Mouse (Mus musculus) cerebellum, postnatal 36 days (tissue): ENCODE measurements at regions not wholly inside any gene's neighbourhood (a gene's known extent, or its start where the extent isn't known, plus 50 kb on each side); places are given as distances from the start of the nearest gene placed in this dataset.

Experiments
- DNase-seq, 2 experiments: peaks; one replicate each; pipeline ENCODE4 v3.0.0; 2021 to 2022; ENCODE audit warnings: mixed read lengths in 2 of 2

- DNase-seq = no peak
Measured at GRCm38 (mm10) chr12:36748345-36748744, 360.0 kb upstream of the Meox2 start.

- DNase-seq = no peak
Measured at GRCm38 (mm10) chr12:36765315-36766058, 342.9 kb upstream of the Meox2 start.

GRCm38 (mm10) chr12:36766167-36766566, 342.2 kb upstream of the Meox2 start:
- DNase-seq = no peak

- DNase-seq = no peak
Measured at GRCm38 (mm10) chr12:36780761-36781160, 327.6 kb upstream of the Meox2 start.

GRCm38 (mm10) chr12:36790866-36791265, 317.5 kb upstream of the Meox2 start:
- no peak for DNase-seq

- DNase-seq = no peak
Measured at GRCm38 (mm10) chr12:36791430-36791829, 316.9 kb upstream of the Meox2 start.

GRCm38 (mm10) chr12:36792205-36792604, 316.1 kb upstream of the Meox2 start:
- DNase-seq = no peak

GRCm38 (mm10) chr12:36793799-36794198, 314.5 kb upstream of the Meox2 start:
- DNase-seq = no peak

GRCm38 (mm10) chr12:36796201-36796600, 312.1 kb upstream of the Meox2 start:
- no peak for DNase-seq

- no peak for DNase-seq
Measured at GRCm38 (mm10) chr12:36817938-36818337, 290.4 kb upstream of the Meox2 start.

GRCm38 (mm10) chr12:36818852-36819251, 289.5 kb upstream of the Meox2 start:
- no peak for DNase-seq

- DNase-seq = no peak
Measured at GRCm38 (mm10) chr12:36826766-36827165, 281.6 kb upstream of the Meox2 start.

- no peak for DNase-seq
Measured at GRCm38 (mm10) chr12:36831307-36831997, 276.9 kb upstream of the Meox2 start.

GRCm38 (mm10) chr12:36842957-36843356, 265.4 kb upstream of the Meox2 start:
- no peak for DNase-seq

GRCm38 (mm10) chr12:36845130-36845529, 263.2 kb upstream of the Meox2 start:
- DNase-seq = no peak

- DNase-seq = no peak
Measured at GRCm38 (mm10) chr12:36849086-36849485, 259.3 kb upstream of the Meox2 start.

- DNase-seq = no peak
Measured at GRCm38 (mm10) chr12:36863113-36863512, 245.2 kb upstream of the Meox2 start.

GRCm38 (mm10) chr12:36880724-36881123, 227.6 kb upstream of the Meox2 start:
- no peak for DNase-seq

GRCm38 (mm10) chr12:36913364-36913763, 195.0 kb upstream of the Meox2 start:
- no peak for DNase-seq

- no peak for DNase-seq
Measured at GRCm38 (mm10) chr12:36917576-36918106, 190.7 kb upstream of the Meox2 start.

- DNase-seq = no peak
Measured at GRCm38 (mm10) chr12:36918294-36918876, 190.0 kb upstream of the Meox2 start.

GRCm38 (mm10) chr12:36923558-36923957, 184.8 kb upstream of the Meox2 start:
- no peak for DNase-seq

GRCm38 (mm10) chr12:36926225-36926624, 182.1 kb upstream of the Meox2 start:
- no peak for DNase-seq

GRCm38 (mm10) chr12:36933118-36933610, 175.2 kb upstream of the Meox2 start:
- peak; percentile 8 to 25 for DNase-seq
